In genomic region chr14:88278327-88278726, GRCm38 (mm10) we compare ENCODE assay signal across 13 mouse cellular contexts.
DNase-seq lines count a peak whose midpoint lies in the region; ATAC-seq lines count a peak whose summit lies in the region.
"Had no signal": no experiment of that assay in that cellular context is flagged by ENCODE, and none has a peak within 500 bp of the region (broad histone marks: within the 10 kb centered on the region; RNA-seq: fewer than 3 reads in every experiment).

No protein-coding gene starts in this region.

- H3K27ac ChIP-seq in forebrain, embryonic 12.5 days: no peak overlapping the region
- H3K27ac ChIP-seq in forebrain, embryonic 15.5 days (replicated peaks): no peak overlapping the region
- H3K27ac ChIP-seq: liver, embryonic 14.5 days had no signal

- ATAC-seq in forebrain, embryonic 12.5 days (ENCODE audit: low FRiP score): peak; percentile 36; the same call in 1 of the 2 replicates
- ATAC-seq in forebrain, embryonic 15.5 days (replicated peaks): no peak
- ATAC-seq: Patski had no signal

- H3K4me2 ChIP-seq in forebrain, embryonic 12.5 days: no peak overlapping the region
- H3K4me2 ChIP-seq in forebrain, embryonic 15.5 days (replicated peaks): no peak overlapping the region

- no peaks in the 10 kb centered on the region for H3K27me3 ChIP-seq in forebrain, embryonic 12.5 days
- H3K27me3 ChIP-seq in forebrain, embryonic 15.5 days: no peaks in the 10 kb centered on the region
- H3K27me3 ChIP-seq: Patski had no signal

- no peak overlapping the region for H3K9ac ChIP-seq in forebrain, embryonic 12.5 days
- H3K9ac ChIP-seq in forebrain, embryonic 15.5 days (replicated peaks): no peak overlapping the region
- H3K9ac ChIP-seq: liver, embryonic 14.5 days had no signal

- no peaks in the 10 kb centered on the region for H3K36me3 ChIP-seq in forebrain, embryonic 12.5 days (replicated peaks)
- H3K36me3 ChIP-seq in forebrain, embryonic 15.5 days: no peaks in the 10 kb centered on the region

- DNase-seq in layer of hippocampus, adult 11-12 months (ENCODE audit: low spot score): peak; percentile 3
- DNase-seq in layer of hippocampus, adult 9-10 months (ENCODE audit: low spot score): no peak
- peak; percentile 2 for DNase-seq in right cerebral cortex, adult 18-20 months
- DNase-seq in right cerebral cortex, postnatal 25 days: no peak
- DNase-seq in thymus, postnatal 25 days: no peak
- no peak for DNase-seq in ovary, postnatal 14 days (ENCODE audit: low spot score)
- DNase-seq: cerebellum, adult 2 months; gastrocnemius, postnatal 14 days; kidney, adult 9 months had no signal

- no peak overlapping the region for H3K4me3 ChIP-seq in forebrain, embryonic 12.5 days (replicated peaks)
- no peak overlapping the region for H3K4me3 ChIP-seq in forebrain, embryonic 15.5 days

- no peaks in the 10 kb centered on the region for H3K4me1 ChIP-seq in forebrain, embryonic 12.5 days
- no peaks in the 10 kb centered on the region for H3K4me1 ChIP-seq in forebrain, embryonic 15.5 days

- H3K9me3 ChIP-seq in forebrain, embryonic 12.5 days: no peaks in the 10 kb centered on the region
- no peaks in the 10 kb centered on the region for H3K9me3 ChIP-seq in forebrain, embryonic 15.5 days

- 36% methylated on average over 5 of the region's 5 CpGs for WGBS in forebrain, embryonic 12.5 days
- WGBS in forebrain, embryonic 15.5 days: 29% methylated on average over 5 of the region's 5 CpGs

Comparison
In these comparisons a context has a peak if more than half of its experiments do, and no peak if none do; other contexts are left out.
1. DNase-seq: peak in layer of hippocampus, adult 11-12 months (single experiment) and right cerebral cortex, adult 18-20 months (single experiment); none in layer of hippocampus, adult 9-10 months (single experiment), right cerebral cortex, postnatal 25 days (single experiment), thymus, postnatal 25 days (single experiment) and ovary, postnatal 14 days (single experiment).